Mouse (Mus musculus) 3T3-L1 (cell line): ENCODE data around the gene Il34.

Source experiments
- DNase-seq: peaks from one replicate; pipeline ENCODE4 v3.0.0-alpha.2; 2015; ENCODE audit warnings: low read depth, low spot score

Gene Il34

DNA sequence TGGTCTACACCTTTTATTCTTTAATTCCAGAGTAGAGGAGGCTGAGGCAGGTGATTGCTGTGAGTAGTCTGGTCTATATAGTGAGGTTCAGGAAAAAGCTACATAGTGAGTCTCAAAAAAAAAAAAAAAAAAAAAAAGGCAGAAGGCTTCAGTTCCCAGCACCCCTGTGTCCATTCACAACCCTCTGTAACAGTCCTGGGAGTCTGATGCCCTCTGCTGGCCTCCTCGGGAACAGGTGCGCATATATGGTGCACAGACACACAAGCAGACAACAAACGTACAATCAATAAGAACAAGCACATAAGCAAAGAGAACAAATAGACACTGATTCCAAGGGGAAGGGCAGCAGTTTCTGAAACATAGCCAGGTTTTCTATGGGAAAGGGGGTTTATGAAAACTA lies 29.4 kb downstream of the Il34 start:
- no peak for DNase-seq

DNA sequence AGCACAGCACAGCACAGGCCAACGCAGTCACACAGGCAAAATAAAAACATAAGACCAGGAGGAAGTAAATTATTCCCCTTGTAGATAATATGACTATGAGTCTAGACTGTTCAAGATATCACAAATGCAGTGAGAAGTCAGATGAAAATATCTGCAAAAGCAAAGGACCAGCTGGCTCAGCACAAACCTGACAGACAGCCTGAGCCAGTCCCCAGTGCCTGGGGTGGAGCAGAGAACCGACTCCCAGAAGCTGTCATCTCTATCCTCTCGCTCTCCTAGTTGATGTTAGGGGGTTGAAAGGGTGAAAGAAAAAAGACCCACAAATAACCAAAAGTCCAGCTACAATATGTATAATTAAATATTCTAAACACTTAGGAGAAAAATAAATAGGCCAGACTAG lies 30.0 kb downstream of the Il34 start:
- DNase-seq: no peak

DNA sequence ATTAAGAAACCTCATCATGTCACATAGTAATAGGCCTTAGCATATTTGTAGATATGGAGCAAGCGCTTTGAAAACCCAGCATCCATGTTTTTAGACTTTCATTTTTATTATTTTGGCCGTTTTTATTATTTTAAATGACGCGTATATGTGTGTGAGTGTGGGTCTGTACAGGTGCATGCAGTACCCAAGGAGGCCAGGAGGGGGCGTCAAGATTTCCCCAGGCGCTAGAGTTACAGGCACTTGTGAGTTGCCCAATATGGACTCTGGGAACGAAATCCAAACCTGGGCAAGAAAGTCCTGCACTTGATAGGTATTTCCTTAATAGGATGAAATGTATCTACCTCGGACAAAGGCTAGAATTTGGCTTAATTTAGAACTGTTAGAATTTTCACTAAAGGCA lies 30.4 kb downstream of the Il34 start:
- DNase-seq: no peak

DNA sequence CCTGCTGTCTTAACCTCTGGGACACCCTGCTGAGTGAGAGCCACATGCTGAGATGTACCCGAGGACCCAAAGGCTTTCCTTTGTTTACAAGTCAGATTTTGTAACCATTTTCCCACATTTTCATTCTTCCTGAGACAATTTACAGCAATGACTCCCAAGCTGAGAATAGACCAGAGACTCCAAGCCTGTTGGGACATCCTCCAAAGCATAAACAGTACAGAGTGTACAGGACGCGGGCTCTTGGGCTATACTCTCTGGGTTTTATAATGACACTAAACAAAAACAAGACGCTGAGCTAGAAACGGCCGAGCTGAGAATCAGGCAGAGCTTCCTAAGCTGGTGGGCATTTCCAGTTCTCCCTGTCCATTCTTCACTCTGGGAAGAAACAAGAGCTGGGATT lies 31.0 kb downstream of the Il34 start:
- DNase-seq: no peak

DNA sequence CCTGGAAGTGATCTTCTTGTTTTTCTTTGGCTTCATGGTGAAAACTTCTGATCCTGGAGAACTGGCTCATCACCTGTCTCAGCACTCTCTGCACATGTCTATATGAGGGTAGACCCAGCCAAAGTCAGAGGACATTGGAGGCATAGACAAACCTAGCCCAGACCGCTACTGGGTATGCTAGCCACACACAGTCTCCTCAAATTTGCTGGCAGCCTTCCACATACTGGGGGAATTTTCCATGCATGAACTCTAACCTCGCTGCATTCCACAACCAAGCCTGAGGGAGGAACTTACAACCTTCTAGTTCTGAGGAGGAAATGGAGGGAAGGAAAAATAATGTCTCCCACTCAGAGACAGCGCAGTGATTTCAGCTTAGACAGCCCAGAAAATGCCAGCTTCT lies 31.7 kb downstream of the Il34 start:
- DNase-seq: peak; percentile 72

DNA sequence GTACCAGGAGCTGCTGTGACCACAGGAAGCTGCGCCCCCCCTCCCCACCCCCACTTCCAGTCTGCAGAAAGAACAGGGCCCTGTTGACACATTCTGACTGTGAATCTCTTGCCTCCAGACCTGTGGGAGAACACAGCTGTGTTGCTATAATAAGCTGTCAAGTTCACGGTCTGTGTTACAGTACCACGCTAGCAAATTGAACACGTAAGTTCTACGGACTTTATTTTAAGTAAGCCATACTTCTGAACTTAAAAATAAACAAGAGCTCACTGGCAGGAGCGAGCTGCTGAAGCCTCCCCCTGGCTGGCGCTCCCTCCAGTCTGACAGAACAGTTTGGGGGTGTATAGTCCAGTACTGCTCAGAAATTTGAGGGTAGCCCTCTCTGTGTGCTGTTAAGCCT lies 33.3 kb downstream of the Il34 start:
- no peak for DNase-seq

DNA sequence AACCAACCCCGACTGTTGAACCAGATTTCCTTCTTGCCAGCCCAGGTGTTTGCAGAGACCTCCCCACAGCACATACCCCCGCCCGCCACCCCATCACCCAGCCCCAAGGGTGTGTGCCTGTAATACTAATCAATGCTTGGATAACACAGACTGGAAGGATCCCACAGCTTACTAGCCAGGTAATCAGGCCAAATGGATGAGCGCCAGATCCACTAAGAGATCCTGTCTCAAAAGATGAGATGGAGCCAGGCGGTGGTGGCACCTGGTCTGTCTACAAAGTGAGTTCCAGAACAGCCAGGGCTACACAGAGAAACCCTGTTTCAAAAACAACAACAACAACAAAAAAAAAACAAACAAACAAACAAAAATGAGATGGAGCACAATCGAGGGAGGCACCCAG lies 38.5 kb downstream of the Il34 start:
- DNase-seq: no peak

DNA sequence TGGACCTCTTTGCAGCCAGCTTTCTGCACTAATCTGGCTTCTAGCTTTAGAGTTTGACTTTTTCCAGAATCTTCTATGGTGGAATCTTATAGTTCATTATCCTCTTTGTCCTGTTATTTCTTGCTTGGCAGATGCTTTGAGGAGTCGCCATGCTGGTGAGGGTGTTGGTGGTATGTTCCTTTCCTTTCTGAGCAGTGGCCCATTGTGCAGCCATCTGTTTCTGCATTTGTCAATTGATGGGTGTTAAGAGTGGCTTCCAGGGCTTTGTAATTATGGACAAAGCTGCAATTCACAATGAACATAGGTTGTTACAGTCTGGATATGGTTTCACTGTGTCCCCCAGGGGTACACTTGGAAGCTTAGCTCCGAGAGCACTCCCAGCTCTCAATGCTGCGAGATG lies 41.1 kb downstream of the Il34 start:
- DNase-seq: no peak

DNA sequence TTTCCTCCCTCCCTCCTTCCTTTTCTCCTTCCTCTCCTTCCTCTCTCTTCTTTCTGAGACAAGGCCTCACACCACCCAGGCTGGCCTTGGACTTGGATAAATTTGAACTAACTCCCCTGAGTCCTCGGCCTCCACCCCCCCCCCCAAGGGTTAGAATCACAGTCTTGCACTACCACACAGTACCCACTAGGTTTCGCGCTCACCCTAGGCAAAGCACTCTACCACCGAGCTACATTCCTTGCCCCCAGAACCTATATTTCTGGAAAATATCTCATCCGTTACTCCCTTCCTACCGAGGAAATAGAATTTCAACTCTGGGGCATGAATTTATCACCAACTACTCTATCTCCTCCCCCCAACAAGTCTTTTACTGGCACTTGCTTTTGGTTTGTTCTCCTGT lies 43.7 kb downstream of the Il34 start:
- DNase-seq: peak; percentile 80

DNA sequence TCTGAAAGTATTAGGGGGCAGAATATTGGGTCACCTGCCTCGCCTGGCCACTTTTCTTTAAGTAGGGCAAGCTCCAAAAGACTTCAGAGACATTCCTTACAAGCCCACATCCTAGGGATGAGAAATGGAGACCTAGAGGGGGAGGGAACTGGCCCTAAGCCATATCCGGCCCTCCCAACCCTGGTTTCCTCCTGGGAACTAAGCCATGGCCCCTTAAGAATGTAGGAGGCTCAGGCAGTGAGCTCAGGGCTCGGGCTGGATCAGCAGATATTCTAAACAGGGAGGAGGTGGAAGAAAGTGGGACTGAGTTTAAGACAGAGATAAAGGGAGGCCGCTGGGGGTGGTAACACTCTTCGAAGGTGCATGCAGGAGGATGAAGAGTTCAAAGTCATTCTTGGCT lies 44.5 kb downstream of the Il34 start:
- DNase-seq: peak; percentile 82

DNA sequence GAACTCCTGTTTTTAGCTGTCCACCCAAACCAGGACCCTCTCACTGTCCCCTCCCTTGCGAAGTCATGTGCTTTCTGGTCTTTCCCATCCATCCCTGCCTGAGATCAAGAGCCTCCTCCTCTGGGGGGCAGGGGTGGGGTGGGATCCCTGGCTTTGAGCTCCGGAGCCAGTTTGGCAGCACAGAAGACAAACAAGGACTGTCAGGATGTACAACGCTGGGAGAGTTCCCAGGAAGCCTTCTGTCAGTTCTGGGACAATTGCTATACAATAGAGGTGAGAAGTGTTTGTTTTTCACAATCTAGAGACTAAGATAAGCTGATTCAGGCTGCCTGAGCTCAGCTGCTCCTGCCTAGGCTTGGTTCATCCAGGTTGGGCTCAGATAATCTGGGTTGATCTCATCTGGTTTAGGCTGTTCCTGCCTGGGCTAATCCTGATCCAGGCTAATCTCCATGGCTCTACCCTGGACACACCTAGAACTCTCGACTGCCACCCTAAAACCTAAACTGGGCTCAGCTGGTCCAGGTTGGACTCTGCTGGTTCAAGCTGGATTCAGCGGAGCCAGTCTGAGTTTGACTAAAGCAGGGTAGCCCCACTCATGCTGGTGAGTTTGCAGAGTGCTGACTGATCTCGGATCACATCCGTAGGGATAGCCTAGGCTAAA lies 45.3 kb downstream of the Il34 start:
- DNase-seq: no peak

DNA sequence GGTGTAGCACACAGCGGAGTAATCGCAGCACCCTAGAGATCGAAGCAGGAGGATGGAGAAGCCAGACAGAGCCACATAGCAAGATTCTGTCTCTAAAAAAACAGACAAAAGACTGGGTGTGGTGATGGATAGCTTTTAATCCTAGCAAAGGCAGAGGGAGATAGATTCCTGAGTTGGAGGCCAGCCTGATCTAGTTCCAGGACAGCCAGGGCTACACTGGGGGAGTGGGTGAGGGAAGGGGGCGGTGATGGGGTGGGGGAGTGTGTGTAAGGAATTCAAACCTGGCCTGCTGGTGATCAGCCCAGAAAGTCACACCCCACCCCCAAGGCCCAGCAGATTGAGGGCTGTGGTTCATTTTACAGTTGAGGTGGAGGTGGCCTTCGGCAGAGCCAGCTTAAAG lies 49.5 kb downstream of the Il34 start:
- no peak for DNase-seq

DNA sequence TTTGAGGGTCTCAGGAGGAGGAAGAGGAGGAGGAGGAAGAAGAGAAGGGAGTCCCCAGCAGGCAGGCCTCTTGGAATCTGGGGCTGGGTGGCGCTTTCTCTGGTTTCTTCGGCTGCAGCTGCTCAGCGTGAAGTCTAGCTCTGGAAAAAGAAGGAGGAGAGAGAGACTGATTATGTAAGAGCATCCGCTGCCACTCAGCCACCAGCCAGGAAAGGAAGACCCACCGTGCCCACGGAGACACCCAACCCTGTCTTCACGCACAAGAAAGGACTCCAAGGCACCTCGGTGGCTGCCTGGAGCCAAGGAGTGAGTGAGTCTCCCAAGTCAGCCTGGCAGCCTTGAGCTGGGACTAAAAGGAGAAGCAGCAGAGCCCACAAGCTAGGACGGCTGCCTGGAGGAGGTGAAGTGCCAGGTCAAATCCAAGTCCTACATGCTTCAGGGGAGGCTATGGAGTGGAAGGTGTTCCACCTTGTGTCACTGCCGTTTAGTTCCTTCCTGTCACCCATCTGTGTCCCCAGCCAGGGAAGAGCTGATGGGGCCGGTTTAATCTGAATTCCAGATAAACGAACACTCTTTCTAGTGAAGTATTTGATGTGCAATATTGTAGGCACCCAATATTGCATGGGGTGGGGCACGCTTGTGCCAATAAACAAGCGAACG lies 50.1 kb downstream of the Il34 start:
- DNase-seq: peak; percentile 19

DNA sequence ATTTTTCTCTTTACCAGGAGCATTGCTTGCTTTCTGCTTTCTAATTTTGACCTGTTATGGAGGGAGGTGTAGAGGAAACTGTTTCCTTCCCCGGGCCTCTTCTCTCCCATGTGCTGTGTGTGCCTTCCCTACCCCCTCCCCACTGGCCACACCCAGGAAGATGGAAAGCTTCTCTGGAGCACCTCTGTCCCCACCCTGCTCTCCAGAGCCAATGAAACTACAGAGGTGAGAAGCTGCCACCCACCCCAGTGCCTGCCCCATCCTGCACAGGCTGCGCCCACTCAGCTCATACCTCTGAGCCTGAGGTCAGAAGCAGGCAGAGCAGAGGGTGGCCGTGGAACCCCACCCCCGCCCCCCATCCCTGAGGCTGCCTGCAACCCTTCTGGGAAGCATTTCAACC lies 51.0 kb downstream of the Il34 start:
- peak; percentile 69 for DNase-seq

DNA sequence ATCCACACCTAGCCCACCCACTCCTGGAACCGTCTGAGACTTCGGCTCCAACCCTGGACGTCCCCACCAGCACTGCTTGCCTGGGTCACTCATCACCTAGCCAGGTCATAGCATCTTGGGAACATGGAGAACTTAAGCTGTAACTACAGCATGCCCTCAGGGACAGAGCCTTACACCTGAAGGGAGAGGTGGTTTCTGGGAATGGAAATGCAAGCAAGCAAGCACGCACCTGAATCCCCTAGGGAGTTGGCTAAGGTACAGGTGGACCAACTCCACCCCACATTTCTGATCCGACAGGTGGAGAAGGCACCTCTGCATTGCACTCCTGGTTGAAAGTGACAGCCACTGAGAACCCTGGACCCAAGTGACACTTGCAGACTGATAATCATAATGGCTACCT lies 54.2 kb downstream of the Il34 start:
- no peak for DNase-seq

DNA sequence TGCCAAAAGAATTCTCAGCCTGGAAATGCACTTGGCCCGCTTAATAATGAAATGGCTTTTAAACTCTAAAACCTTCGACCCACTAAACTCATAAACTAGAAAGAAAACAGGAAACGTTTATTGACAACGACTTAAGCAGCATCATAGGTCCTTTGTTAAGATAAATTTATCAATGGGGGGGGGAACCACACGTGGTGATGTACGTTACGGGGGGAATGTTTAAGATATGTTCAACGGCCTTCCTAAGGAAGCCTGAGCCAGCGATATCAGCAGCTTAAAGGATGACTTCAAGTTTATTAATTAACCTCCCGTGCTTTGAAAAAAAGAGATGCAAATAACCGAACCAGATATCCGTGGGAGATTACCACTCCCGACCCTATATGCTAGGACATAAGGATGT lies 55.5 kb downstream of the Il34 start:
- DNase-seq: no peak

DNA sequence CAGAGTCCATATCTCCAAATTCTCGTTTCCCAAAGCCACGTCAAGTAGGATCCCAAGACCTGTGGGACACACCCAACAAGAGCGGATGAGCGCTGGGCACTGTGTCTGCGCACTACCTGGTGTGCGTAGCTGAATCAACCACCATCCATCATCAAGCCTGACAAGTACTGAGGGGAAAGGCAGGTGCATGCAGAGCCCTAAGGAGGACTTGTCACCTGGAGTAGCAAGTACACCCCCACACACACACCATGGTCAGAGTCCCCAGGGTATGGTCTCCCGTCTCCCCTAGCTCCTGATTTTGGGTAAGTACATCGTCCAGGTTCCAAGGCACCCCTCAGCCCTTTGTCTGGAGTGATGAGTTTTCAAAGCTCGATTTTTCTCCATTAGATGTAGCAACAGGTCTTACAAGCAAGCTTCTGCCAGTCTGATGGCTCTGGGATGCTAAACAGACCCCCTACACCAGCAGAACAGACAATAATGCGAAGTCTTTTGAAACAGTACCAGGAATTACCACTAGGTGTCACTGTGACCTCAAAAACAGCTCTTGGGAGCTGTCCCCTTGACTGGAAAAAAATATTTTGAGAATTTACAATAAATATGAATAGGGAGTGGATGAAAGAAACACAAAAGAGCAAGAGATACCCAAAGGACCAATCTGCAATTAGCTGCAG lies 56.1 kb downstream of the Il34 start:
- DNase-seq: peak; percentile 95

DNA sequence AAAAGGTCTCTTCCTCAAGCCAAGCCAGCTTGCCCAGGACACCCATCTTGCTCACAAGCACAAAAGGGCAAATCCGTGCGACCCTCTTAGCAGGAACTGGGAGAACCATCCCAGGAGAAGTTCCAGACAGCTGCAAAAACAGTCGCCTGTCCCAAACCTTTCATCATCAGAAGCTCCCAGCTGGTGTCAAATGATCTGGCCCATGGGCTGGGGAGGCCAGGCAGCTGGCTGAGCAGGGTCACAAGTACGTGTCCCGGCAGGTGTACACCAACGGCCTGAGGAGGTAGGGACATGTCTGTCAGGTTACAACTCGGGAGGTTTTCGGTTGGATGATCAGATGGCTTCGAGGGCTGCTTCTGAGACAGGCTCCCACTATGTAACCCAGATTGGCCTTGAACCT lies 59.1 kb downstream of the Il34 start:
- DNase-seq: no peak

DNA sequence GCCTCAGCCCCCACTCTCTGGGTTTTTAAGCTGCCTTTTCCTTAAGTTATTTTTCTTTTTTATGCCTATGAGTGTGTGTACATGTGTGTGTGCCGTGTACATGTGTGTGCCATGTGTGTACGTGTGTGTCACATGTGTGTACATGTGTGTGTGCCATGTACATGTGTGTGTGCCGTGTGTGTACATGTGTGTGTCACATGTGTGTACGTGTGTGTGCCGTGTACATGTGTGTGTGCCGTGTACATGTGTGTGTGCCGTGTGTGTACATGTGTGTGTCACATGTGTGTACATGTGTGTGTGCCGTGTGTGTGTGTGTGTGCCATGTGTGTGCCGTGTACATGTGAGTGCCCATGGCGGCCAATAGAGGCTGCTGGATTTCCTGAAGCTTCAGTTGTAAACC lies 60.6 kb downstream of the Il34 start:
- DNase-seq: no peak

DNA sequence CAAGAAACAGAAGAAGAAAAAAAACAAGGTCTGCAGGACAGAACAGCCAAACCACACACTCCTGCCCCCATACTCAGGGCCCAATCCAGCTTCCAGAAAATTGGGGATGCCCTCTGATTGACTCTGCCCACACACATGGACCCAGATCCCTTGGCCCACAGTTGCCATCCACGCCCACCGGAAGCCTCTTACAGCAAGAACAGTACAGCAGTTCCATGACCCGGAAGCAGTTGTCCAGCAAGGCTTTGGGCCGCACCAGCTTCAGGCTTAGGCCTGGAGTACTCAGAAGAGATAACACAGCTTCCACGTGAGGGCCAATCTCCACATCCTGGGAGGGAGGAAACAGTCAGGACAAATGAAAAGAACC lies 63.3 kb downstream of the Il34 start:
- DNase-seq: no peak

DNA sequence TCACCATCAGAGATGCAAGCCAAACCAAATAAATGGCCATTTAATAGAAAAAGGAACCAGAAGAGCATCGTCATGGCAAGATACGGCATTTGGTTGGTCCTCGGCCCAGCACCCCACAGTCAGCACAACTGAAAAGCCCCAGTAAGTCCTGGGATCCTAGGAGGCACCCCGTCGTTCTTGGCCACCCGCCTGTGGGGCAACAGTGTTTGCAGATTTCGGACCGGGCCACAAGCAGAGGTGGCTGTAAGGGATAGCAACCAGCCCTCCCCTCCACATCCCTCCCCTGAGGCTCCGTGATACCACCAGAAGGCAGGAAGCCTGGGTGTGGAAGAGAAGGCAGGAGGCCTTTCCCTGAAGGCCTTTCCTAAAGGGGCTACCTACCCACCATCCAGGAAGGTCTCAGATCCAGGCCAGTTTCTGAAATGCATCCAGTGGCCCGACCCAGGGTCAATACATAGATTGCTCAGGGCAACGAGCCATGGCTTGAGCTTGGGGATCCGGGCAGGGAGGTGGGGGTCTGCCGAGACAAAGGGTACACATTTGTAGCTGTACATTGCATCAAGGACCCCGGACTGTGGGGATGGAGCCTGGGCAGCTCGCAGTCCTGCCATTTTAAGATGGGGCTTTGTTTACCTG lies 63.8 kb downstream of the Il34 start:
- no peak for DNase-seq

DNA sequence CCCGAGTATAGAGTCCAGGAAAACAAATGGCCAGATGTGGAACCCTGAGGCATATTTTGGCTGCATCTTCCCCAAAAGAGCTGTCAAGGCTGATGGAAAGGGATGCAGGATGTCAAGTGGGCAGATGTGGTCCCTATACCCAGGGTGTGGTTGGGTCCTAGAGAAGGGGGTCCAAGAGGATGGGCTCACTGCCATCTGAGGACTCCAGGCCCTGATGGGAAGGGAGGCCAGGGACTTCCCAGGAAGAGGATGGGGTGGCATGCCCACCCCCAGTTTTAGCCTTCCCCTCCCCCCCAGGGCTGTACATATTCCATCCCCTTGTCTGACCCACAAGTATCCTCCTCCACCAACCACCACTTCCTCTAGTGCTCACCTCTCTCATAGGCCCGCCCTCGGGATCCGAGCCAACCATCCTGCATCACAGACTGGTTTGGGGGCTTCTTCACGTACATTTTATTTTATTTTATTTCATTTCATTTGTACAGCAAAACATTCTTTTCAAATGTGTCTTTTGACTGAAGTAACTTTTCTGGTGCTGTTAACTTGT lies 65.0 kb downstream of the Il34 start:
- DNase-seq: no peak
